Mouse (Mus musculus): ENCODE measurements around the gene Pdcd5. TPM values are rescaled to one million over a fixed set of nuclear protein-coding genes. Genes with fewer than 3 reads are reported as not detected.

Gene Pdcd5
- 303 and 313 TPM in 2 replicates for polyA plus RNA-seq (2014; fragmentation: Nextera tagmentation; extraction: Ambion mirVana)

DNA sequence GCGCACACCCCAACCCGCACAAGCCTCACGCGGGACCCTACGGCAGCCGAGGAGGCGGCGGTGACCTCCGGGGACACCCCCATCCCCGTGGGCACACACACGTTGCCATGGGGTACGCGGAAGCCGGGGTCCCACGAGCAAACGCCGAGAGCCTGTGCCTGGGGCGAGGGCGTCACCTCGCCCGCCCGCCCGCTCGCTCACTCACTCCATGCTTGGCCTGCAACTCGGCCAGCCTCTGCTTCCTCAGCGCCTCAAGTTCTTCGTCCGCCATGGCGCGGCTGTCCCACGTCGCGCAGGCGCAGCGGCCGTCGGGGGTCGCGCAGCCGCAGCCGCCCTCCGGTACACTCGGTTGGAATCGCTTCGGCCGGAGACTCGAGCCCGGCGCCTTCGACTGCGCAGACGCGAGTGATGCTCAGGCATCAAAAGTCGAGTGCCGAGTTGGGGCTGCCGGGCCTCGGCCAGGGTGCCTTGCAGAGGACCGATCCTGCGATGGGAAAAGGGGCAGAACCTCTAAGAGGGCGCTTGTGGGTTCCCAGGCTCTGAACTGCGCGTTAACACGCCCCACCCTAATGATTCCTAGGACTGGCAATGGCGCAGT lies at the start of gene Pdcd5:
TSS of gene Pdcd5 (minus strand) at position 421 of the 598 bp plus-strand sequence.
- Histone ChIP-seq H3K27me3 (ENCODE audit: control insufficient read depth, insufficient read depth, low read length) (no peaks in the 10 kb centered on the region), H3K36me3 (replicated peaks; ENCODE audit: control insufficient read depth, insufficient read depth, low read depth, low read length) (peaks cover 2% of the 10 kb centered on the region; the same call in 1 of the 2 replicates), H3K9ac (replicated peaks; ENCODE audit: low read length) (peak within 1 kb of the TSS; percentile 67), H3K27ac (replicated peaks; ENCODE audit: low read depth, low read length) (0 out of 2 replicates have a peak within 1 kb of the TSS, but pooled peaks have one; percentile 44), H3K4me3 (ENCODE audit: low read depth, low read length) (peak within 1 kb of the TSS; percentile 65), H3K9me3 (replicated peaks; ENCODE audit: control insufficient read depth, low read length) (no peaks in the 10 kb centered on the region), H3K4me1 (ENCODE audit: control insufficient read depth, insufficient read depth, low read length) (no peaks in the 10 kb centered on the region), H3K4me2 (ENCODE audit: low read depth, low read length) (peak within 1 kb of the TSS; percentile 64)
- WGBS = under 1% methylated on average over 56 of the region's 64 CpGs
- peak; percentile 89 for ATAC-seq (replicated peaks; ENCODE audit: insufficient number of reproducible peaks, low FRiP score, low TSS enrichment, low read depth)
- peak; percentile 97 for DNase-seq (ENCODE audit: low spot score)

DNA sequence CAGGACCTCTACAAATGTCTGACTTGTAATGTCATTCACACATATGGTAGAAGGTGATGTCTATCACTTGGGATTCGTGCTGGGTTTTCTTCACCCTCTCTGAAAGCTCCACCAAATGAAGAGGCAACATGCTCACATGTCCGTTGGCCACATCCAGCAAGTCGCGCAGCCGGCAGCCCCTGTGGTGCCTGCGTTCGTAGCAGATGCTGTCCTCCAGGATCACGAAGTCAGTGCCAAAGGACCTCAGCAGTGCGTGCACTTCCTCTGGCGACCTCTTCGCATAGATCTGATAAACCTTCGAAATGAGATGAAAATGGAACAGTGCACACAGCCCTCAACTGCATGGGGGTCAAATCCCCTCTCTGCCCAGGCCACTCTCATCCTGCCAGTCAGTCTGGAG lies 45.3 kb upstream of the Pdcd5 start:
- ATAC-seq (replicated peaks; ENCODE audit: insufficient number of reproducible peaks, low FRiP score, low TSS enrichment, low read depth) (no peak), DNase-seq (ENCODE audit: low spot score) (no peak)
- no peak overlapping the region for H3K27ac ChIP-seq (replicated peaks; ENCODE audit: low read depth, low read length)
- H3K9me3 ChIP-seq (replicated peaks; ENCODE audit: control insufficient read depth, low read length) = no peaks in the 10 kb centered on the region
- H3K4me1 ChIP-seq (ENCODE audit: control insufficient read depth, insufficient read depth, low read length) = no peaks in the 10 kb centered on the region; the same call in 1 of the 2 replicates
- WGBS = 93% methylated on average over 12 of the region's 12 CpGs
- H3K4me3 ChIP-seq (ENCODE audit: low read depth, low read length) = no peak overlapping the region
- no peaks in the 10 kb centered on the region for H3K27me3 ChIP-seq (ENCODE audit: control insufficient read depth, insufficient read depth, low read length)
- H3K9ac ChIP-seq (replicated peaks; ENCODE audit: low read length) = no peak overlapping the region
- no peak overlapping the region for H3K4me2 ChIP-seq (ENCODE audit: low read depth, low read length)
- H3K36me3 ChIP-seq (replicated peaks; ENCODE audit: control insufficient read depth, insufficient read depth, low read depth, low read length) = no peaks in the 10 kb centered on the region; the same call in 1 of the 2 replicates

DNA sequence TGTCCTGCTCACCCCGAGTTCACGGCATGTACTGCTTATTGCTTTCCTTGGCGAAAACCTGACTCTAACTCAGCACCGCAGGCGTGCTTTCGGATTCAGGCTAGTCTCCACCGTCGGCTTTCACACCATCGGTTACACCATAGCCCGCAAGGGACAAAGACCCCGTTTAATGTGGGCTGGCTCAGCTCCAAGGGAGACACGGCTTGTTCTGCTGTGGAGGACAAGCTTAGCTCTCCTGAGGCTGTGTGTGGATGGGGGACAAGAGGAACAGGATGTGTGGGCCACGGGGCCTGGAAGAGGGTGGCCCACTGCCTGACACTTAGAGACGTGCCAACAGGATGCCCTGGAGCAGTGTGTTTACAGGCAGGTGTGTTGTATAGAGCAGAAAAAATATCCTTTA lies 44.8 kb upstream of the Pdcd5 start:
- H3K4me3 ChIP-seq (ENCODE audit: low read depth, low read length) = no peak overlapping the region
- DNase-seq (ENCODE audit: low spot score) (no peak), ATAC-seq (replicated peaks; ENCODE audit: insufficient number of reproducible peaks, low FRiP score, low TSS enrichment, low read depth) (no peak)
- 85% methylated on average over 14 of the region's 14 CpGs for WGBS
- no peak overlapping the region for H3K9ac ChIP-seq (replicated peaks; ENCODE audit: low read length)
- H3K27ac ChIP-seq (replicated peaks; ENCODE audit: low read depth, low read length) = no peak overlapping the region
- H3K4me1 ChIP-seq (ENCODE audit: control insufficient read depth, insufficient read depth, low read length) = no peaks in the 10 kb centered on the region; the same call in 1 of the 2 replicates
- H3K4me2 ChIP-seq (ENCODE audit: low read depth, low read length) = no peak overlapping the region
- no peaks in the 10 kb centered on the region for H3K9me3 ChIP-seq (replicated peaks; ENCODE audit: control insufficient read depth, low read length)
- no peaks in the 10 kb centered on the region; the same call in 1 of the 2 replicates for H3K36me3 ChIP-seq (replicated peaks; ENCODE audit: control insufficient read depth, insufficient read depth, low read depth, low read length)
- H3K27me3 ChIP-seq (ENCODE audit: control insufficient read depth, insufficient read depth, low read length) = no peaks in the 10 kb centered on the region

DNA sequence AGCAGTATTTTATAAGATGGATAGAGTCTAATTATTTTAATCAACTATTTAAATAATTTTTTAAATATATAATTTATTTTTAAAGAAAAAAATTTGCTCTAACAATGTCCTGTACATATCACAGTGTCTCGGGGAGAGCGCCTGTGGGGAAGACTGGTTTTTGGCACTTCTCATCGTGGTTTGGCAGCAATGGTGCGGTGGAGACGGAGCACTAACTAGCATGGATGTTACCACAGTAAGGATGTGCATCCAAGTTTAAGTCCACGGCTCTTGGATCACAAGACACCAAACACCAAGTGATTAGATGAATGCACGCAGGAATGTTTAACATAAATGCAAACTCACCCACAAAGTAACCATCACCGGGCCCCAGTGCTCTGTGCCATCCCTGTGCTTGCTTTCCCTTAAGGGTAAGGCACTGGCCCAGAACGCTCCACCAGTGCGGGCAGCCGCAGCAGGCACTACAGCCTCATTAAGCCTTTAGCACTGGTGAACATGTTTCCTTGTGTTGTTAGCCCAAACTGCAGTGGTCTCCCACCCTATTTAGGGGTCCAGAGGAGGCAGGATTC lies 41.5 kb upstream of the Pdcd5 start:
- no peak overlapping the region for H3K4me3 ChIP-seq (ENCODE audit: low read depth, low read length)
- ATAC-seq (replicated peaks; ENCODE audit: insufficient number of reproducible peaks, low FRiP score, low TSS enrichment, low read depth) = no peak
- WGBS = 91% methylated on average over 11 of the region's 11 CpGs
- no peaks in the 10 kb centered on the region; the same call in 1 of the 2 replicates for H3K4me1 ChIP-seq (ENCODE audit: control insufficient read depth, insufficient read depth, low read length)
- no peak for DNase-seq (ENCODE audit: low spot score)
- H3K4me2 ChIP-seq (ENCODE audit: low read depth, low read length) = no peak overlapping the region
- H3K27ac ChIP-seq (replicated peaks; ENCODE audit: low read depth, low read length) = no peak overlapping the region
- H3K27me3 ChIP-seq (ENCODE audit: control insufficient read depth, insufficient read depth, low read length) = no peaks in the 10 kb centered on the region
- H3K9me3 ChIP-seq (replicated peaks; ENCODE audit: control insufficient read depth, low read length) = no peaks in the 10 kb centered on the region
- H3K36me3 ChIP-seq (replicated peaks; ENCODE audit: control insufficient read depth, insufficient read depth, low read depth, low read length) = no peaks in the 10 kb centered on the region
- no peak overlapping the region for H3K9ac ChIP-seq (replicated peaks; ENCODE audit: low read length)

DNA sequence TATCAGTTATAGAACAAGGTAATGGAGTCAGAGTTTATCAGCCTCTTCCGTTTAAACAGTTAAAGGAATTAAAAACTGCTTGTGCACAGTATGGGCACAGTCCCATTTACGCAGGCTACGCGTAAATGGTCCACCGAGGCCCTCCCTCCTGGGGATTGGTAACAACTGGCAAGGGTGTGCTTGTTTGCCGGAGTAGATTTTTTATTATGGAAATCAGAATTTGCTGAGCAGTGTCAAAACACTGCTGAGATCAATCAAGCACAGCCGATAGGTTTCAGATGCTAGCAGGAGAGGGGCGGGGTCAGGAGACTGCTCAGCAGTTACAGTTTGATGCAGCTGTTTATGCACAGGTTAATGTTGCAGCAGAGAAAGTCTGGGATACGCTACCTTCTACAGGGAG lies 41.0 kb upstream of the Pdcd5 start:
- no peak overlapping the region for H3K27ac ChIP-seq (replicated peaks; ENCODE audit: low read depth, low read length)
- H3K36me3 ChIP-seq (replicated peaks; ENCODE audit: control insufficient read depth, insufficient read depth, low read depth, low read length) = no peaks in the 10 kb centered on the region
- no peak overlapping the region for H3K4me3 ChIP-seq (ENCODE audit: low read depth, low read length)
- H3K9me3 ChIP-seq (replicated peaks; ENCODE audit: control insufficient read depth, low read length) = no peaks in the 10 kb centered on the region
- H3K4me1 ChIP-seq (ENCODE audit: control insufficient read depth, insufficient read depth, low read length) = no peaks in the 10 kb centered on the region; the same call in 1 of the 2 replicates
- WGBS = 67% methylated on average over 9 of the region's 9 CpGs
- H3K9ac ChIP-seq (replicated peaks; ENCODE audit: low read length) = no peak overlapping the region
- no peak overlapping the region for H3K4me2 ChIP-seq (ENCODE audit: low read depth, low read length)
- no peaks in the 10 kb centered on the region for H3K27me3 ChIP-seq (ENCODE audit: control insufficient read depth, insufficient read depth, low read length)
- ATAC-seq (replicated peaks; ENCODE audit: insufficient number of reproducible peaks, low FRiP score, low TSS enrichment, low read depth) = no peak
- DNase-seq (ENCODE audit: low spot score) = peak; percentile 33

DNA sequence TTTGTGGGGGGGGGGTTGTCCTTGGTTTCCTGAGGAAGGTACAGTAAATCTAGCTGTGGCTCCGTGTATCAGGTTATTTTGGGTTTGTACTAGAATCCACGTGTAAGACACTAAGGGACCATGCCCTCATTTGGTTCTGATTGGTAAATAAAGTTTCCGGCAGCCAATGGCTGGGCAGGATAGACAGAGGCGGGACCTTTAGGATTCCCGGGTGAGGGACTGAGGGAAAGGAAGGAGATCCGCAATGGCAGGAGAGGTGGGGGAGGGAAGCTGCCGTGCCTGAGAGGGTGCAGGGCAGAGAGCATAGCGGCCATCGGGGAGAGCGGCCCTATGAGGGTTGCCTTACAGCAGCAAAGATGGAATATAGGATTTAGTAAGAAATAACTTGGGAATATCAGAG lies 39.9 kb upstream of the Pdcd5 start:
- no peaks in the 10 kb centered on the region; the same call in 1 of the 2 replicates for H3K4me1 ChIP-seq (ENCODE audit: control insufficient read depth, insufficient read depth, low read length)
- no peaks in the 10 kb centered on the region for H3K9me3 ChIP-seq (replicated peaks; ENCODE audit: control insufficient read depth, low read length)
- DNase-seq (ENCODE audit: low spot score) = peak; percentile 36
- H3K4me3 ChIP-seq (ENCODE audit: low read depth, low read length) = no peak overlapping the region
- 15% methylated on average over 10 of the region's 10 CpGs for WGBS
- no peaks in the 10 kb centered on the region for H3K36me3 ChIP-seq (replicated peaks; ENCODE audit: control insufficient read depth, insufficient read depth, low read depth, low read length)
- H3K9ac ChIP-seq (replicated peaks; ENCODE audit: low read length) = no peak overlapping the region
- H3K27me3 ChIP-seq (ENCODE audit: control insufficient read depth, insufficient read depth, low read length) = no peaks in the 10 kb centered on the region
- ATAC-seq (replicated peaks; ENCODE audit: insufficient number of reproducible peaks, low FRiP score, low TSS enrichment, low read depth) = 0 out of 2 replicates have a peak, but pooled peaks have one; percentile 24
- H3K4me2 ChIP-seq (ENCODE audit: low read depth, low read length) = no peak overlapping the region
- no peak overlapping the region for H3K27ac ChIP-seq (replicated peaks; ENCODE audit: low read depth, low read length)

DNA sequence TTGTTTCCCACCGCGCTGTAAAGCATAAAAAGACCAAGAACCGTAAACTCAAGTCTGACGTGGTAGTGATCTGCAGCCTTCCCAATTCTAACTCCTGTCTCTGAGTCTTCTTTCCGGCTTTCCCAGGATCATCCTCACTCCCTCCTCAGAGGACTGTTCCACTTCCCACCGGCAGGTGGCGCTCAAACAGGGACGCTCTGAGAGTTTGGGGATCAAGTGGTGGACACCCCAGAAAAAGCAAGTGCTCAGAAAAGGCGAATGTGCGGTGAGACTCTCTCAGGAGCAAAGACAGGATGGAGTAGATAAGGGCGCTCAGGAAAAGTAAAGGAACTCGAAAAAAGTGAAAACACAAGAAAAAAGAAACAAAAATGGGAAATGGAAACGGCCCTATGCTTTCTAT lies 39.4 kb upstream of the Pdcd5 start:
- H3K36me3 ChIP-seq (replicated peaks; ENCODE audit: control insufficient read depth, insufficient read depth, low read depth, low read length) = no peaks in the 10 kb centered on the region
- ATAC-seq (replicated peaks; ENCODE audit: insufficient number of reproducible peaks, low FRiP score, low TSS enrichment, low read depth) = no peak
- H3K27ac ChIP-seq (replicated peaks; ENCODE audit: low read depth, low read length) = no peak overlapping the region
- no peak overlapping the region for H3K4me2 ChIP-seq (ENCODE audit: low read depth, low read length)
- 28% methylated on average over 13 of the region's 13 CpGs for WGBS
- no peak overlapping the region for H3K4me3 ChIP-seq (ENCODE audit: low read depth, low read length)
- DNase-seq (ENCODE audit: low spot score) = peak; percentile 64
- H3K4me1 ChIP-seq (ENCODE audit: control insufficient read depth, insufficient read depth, low read length) = no peaks in the 10 kb centered on the region; the same call in 1 of the 2 replicates
- no peak overlapping the region for H3K9ac ChIP-seq (replicated peaks; ENCODE audit: low read length)
- H3K9me3 ChIP-seq (replicated peaks; ENCODE audit: control insufficient read depth, low read length) = no peaks in the 10 kb centered on the region
- H3K27me3 ChIP-seq (ENCODE audit: control insufficient read depth, insufficient read depth, low read length) = no peaks in the 10 kb centered on the region

DNA sequence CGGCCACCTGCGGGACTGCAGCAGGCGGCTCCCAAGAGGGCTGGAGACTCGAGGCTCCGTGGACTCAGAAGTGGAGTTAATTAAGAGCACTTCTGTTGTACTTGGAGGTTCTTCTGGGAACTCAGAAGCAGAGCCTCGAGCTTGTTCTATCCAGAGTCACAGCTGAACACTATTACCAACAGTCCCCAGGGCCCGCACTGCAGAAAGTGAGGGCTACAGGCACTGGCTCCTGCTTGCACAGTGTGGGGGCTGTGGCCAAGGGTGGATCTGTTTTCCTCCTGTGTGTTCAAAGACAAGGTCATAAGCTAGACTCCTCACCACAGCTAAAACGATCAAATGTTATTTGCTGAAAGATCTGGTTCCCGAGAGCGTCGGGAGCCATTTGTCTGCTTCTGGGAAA lies 38.9 kb upstream of the Pdcd5 start:
- Histone ChIP-seq H3K9ac (replicated peaks; ENCODE audit: low read length) (no peak overlapping the region), H3K4me1 (ENCODE audit: control insufficient read depth, insufficient read depth, low read length) (no peaks in the 10 kb centered on the region; the same call in 1 of the 2 replicates), H3K9me3 (replicated peaks; ENCODE audit: control insufficient read depth, low read length) (no peaks in the 10 kb centered on the region), H3K27ac (replicated peaks; ENCODE audit: low read depth, low read length) (no peak overlapping the region), H3K4me2 (ENCODE audit: low read depth, low read length) (no peak overlapping the region), H3K4me3 (ENCODE audit: low read depth, low read length) (no peak overlapping the region), H3K27me3 (ENCODE audit: control insufficient read depth, insufficient read depth, low read length) (no peaks in the 10 kb centered on the region), H3K36me3 (replicated peaks; ENCODE audit: control insufficient read depth, insufficient read depth, low read depth, low read length) (no peaks in the 10 kb centered on the region)
- no peak for DNase-seq (ENCODE audit: low spot score)
- 54% methylated on average over 11 of the region's 11 CpGs for WGBS
- ATAC-seq (replicated peaks; ENCODE audit: insufficient number of reproducible peaks, low FRiP score, low TSS enrichment, low read depth) = peak; percentile 65; the same call in 1 of the 2 replicates

All from embryonic facial prominence, embryonic 11.5 days (tissue).